Mouse (Mus musculus): ENCODE data around the gene Timm10b.

The Timm10b gene

DNA sequence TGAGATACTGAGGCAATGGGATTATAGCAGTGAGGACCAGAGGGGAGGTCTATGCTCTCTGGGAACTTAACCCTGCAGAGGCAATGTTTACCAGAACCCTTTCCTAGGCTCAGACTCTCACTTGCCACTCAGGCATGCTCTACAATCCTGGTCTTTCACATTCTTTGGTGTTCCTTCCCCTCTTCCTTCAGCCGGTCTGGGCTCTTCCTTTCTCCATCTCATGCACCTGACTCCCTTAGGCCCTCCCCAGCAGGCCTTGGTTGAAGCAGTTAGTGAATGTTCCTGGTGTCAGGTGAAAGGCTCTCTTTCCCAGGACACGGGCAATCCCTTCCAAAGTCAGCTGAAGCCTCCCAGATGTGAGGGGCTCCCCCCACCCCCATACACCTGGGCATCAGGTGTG, at the start of gene Timm10b:
Gene Timm10b, plus strand, starts transcription at position 301 of the 400 bp plus-strand sequence.
- no peak for DNase-seq (ENCODE audit: low spot score in 2 of 2)

- DNase-seq (ENCODE audit: low spot score in 2 of 2) = no peak
Observed at GRCm38 (mm10) chr7:105590097-105590496, 49.8 kb upstream of the Timm10b start.

DNA sequence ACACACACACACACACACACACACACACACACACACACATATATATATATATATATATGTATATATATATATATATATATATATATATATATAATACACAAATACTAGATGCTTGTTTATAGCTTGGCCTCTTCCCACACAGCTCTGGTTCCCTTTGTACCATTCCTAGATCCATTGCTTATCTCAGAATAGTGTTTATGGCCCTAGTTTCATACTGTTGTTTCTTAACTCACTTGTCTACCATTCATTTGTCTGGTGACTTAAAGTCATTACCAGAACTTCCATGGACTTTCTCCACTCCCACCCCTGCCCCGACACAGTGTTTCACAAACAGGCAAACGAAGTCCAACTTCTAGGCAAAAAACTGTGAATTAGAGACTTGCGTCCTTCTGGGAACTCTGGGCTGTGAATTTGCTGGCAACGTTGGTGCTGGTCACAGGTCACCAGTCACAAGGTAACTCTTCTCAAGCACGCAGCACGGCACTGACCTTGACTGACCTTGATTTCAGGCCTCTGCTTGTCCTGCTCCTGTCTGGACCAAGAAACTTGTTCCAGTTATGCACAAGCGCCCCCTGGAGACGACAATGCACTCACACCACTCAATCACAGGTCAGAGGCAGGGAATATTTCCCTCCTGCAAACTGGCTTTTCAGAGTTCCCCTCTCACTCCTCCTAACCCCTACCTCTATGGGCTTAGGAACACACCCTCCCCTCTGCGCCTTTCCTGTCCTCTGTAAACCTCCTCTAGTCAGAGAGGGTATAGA, 36.8 kb upstream of the Timm10b start:
- DNase-seq (ENCODE audit: low spot score in 2 of 2) = peak; percentile 44 to 71

GRCm38 (mm10) chr7:105608467-105608866, 31.4 kb upstream of the Timm10b start:
- DNase-seq (ENCODE audit: low spot score in 2 of 2) = no peak

- no peak for DNase-seq (ENCODE audit: low spot score in 2 of 2)
Observed at GRCm38 (mm10) chr7:105611767-105612166, 28.1 kb upstream of the Timm10b start.

GRCm38 (mm10) chr7:105614400-105614799, 25.5 kb upstream of the Timm10b start:
- DNase-seq (ENCODE audit: low spot score in 2 of 2) = no peak

DNA sequence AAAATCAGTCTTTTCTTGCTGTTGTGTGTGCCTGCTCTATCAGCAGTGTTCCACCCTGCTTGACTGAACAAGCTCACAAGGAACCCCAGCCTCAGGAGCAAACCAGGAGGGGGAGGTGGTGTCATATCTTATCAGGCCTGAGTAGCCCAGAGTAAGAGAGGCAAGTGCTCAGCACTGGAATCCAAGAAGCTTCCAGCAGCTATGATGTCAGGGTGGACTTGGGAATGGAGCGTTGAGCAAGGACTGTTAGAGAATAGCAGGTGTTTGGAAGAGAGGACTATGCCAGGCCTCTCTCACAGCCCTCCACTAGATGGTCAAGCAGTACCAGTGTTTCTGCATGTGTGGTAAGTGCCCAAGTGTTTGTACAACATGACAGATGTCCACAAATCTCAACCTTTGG, 24.1 kb upstream of the Timm10b start:
- DNase-seq (ENCODE audit: low spot score in 2 of 2) = no peak

DNA sequence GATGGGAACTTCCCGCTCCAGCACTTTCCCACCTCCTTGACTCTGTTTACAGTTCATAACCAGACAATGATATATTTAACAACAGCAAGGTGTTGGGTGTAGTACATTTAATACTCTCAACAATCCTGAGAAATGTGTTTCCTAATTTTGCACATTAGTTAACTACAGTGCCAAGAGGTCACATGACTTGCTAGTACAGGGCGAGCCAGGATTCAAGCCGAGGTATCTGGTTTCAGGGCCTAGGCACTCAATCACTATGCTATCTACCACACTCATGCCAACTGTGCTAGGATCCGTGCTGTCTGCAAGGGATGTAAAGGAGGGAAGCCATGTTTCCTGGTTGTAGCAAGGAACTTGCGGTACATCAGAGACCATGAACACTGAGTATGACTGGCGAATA, 23.3 kb upstream of the Timm10b start:
- no peak for DNase-seq (ENCODE audit: low spot score in 2 of 2)

DNA sequence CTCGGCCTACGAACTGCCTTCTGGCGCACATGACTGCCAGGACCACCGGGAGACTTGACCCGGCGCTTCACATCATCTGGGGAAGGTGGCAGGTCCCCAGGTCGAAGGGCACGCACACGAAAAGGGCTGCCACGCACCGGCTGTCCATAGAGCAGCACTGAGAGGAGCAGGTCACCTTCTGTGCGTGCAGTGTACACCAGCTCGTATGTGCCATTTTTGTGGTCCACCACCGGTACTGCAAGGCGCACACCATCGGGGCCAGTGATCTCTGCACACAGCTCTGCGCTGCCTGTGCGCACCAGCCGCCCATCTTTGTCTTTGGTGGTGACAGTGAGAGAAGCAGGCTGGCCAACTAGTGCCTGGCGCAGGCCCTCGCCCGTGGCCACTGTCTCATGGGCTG, 22.0 kb upstream of the Timm10b start:
- no peak for DNase-seq (ENCODE audit: low spot score in 2 of 2)

GRCm38 (mm10) chr7:105619701-105620100, 20.2 kb upstream of the Timm10b start:
- DNase-seq (ENCODE audit: low spot score in 2 of 2) = no peak

GRCm38 (mm10) chr7:105621053-105621452, 18.8 kb upstream of the Timm10b start:
- no peak for DNase-seq (ENCODE audit: low spot score in 2 of 2)

DNA sequence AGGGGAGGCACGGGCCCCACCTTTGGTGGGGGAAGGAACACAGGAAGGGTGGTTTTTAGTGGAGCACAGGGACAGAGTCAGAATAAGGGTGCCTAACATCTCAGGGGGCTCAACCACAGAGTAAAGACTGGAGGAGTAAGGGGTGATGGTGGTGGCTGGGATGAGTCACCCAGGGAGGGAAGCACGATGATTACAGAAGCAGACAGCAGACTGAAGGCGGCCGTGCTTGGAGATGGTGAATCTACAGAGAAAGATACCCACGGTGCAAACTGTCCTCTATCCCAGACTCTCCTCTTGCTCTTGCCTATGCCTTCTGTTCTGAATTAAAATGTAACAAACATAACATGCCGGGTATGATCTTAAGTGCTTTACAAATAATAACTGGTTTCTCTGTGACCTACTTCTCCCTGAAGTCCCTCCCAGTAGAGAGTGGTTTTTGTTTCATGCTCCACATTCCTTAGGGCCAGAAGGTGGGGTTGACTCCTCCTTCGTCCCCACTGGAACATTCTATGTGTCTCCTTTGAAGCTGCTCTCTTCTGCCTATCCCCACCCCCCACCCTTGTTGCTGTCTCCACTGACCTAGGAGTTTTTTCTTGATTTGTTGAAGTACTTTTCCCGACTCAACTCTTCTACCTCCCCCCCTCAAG, 18.1 kb upstream of the Timm10b start:
- DNase-seq (ENCODE audit: low spot score in 2 of 2) = no peak

GRCm38 (mm10) chr7:105625397-105625796, 14.5 kb upstream of the Timm10b start:
- DNase-seq (ENCODE audit: low spot score in 2 of 2) = no peak

GRCm38 (mm10) chr7:105628633-105629032, 11.2 kb upstream of the Timm10b start:
- DNase-seq (ENCODE audit: low spot score in 2 of 2) = no peak

DNA sequence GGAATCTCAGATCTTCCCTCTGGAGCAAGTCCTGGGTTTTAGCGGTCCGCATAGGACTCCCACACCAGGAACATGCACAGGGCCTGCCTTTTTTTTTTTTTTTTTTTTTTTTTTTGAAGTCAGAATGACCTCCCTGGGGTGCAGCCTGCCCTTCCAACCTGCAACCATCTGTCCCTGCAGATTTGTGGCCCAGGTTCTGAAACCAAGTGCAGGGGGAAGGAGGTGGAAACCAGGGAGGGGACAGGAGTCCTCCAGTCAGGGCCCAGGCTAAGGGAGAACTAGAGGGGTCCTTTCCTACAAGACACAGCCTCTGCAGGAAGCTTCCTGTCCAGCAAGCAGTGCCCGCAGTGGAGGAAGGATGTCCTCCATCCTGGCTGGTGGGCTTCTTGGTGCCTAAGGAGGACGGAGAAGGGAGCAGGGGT, 7.3 kb upstream of the Timm10b start:
- no peak for DNase-seq (ENCODE audit: low spot score in 2 of 2)

- DNase-seq (ENCODE audit: low spot score in 2 of 2) = peak; percentile 82 to 88
Observed at GRCm38 (mm10) chr7:105633127-105633800, 6.6 kb upstream of the Timm10b start, which contains the start of gene Trim3. TSS of gene Trim3 (minus strand) at chr7:105633571.

- DNase-seq (ENCODE audit: low spot score in 2 of 2) = no peak
Observed at GRCm38 (mm10) chr7:105633801-105634135, 6.1 kb upstream of the Timm10b start.

- no peak for DNase-seq (ENCODE audit: low spot score in 2 of 2)
Observed at GRCm38 (mm10) chr7:105634272-105634920, 5.5 kb upstream of the Timm10b start.

GRCm38 (mm10) chr7:105635726-105636125, 4.1 kb upstream of the Timm10b start:
- DNase-seq (ENCODE audit: low spot score in 2 of 2) = no peak

DNA sequence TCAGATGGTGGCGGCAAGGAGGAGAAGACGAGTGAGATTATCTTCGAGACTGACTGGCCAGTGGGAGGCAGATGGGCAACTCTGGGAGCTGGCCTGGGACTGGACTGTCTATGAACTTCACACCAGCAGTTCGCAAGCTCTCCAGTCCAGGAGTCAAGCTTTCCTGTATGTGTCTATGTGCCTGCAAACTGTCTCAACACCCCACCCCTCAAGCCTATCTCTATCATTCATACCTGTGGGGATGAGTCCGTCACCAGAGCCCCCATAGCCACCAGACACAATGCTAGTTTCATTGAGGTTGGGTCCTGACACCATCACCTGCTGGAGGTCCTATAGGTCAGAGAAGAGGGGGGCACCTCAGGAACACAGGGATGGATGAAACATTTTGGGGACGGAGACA, 1.1 kb upstream of the Timm10b start:
- no peak for DNase-seq (ENCODE audit: low spot score in 2 of 2)

DNA sequence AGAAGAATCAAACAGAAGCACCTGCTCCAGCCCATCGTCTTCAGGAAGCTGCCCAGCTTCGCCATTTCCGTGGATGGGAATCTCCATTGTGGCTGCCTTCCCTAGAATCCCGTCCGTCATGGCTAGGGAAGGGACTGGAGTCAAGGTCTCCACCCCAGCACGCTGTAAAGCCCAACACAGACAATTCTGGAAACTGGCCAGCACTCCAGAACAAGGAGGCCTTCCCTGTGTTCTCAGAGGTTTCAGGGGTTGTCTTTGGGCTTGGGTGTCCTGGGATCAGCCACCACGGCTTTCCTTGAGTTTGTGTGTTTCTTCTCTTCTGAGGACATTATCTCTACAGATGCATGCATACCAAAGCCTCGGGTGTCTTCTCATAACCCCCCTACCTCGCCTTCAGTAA, 552 bp upstream of the Timm10b start:
- DNase-seq (ENCODE audit: low spot score in 2 of 2) = no peak

GRCm38 (mm10) chr7:105640233-105640893, 507 bp downstream of the Timm10b start, which contains the start of the genes Arfip2 and Gm45799:
TSS of gene Arfip2 (minus strand) at chr7:105640416.
TSS of gene Gm45799 (plus strand) at chr7:105640552.
- peak; percentile 93 to 94 for DNase-seq (ENCODE audit: low spot score in 2 of 2)

Measured in spleen, postnatal 4 days (tissue).